Mouse (Mus musculus) layer of hippocampus, adult 11-12 months (tissue): ENCODE measurements around the gene Amer2.

Source experiments
- DNase-seq: peaks from one replicate; pipeline ENCODE4 v3.0.0; 2022; ENCODE audit warnings: low spot score

Amer2 gene

GRCm38 (mm10) chr14:60386591-60387501, 13.8 kb downstream of the Amer2 start:
- DNase-seq, result no peak

- DNase-seq, result no peak
Observed at GRCm38 (mm10) chr14:60388332-60388731, 15.3 kb downstream of the Amer2 start.

GRCm38 (mm10) chr14:60392202-60392601, 19.1 kb downstream of the Amer2 start:
- DNase-seq, result no peak

- DNase-seq, result no peak
Observed at GRCm38 (mm10) chr14:60397321-60397720, 24.3 kb downstream of the Amer2 start.

- no peak for DNase-seq
Observed at GRCm38 (mm10) chr14:60398861-60399260, 25.8 kb downstream of the Amer2 start.

- no peak for DNase-seq
Observed at GRCm38 (mm10) chr14:60403228-60403627, 30.2 kb downstream of the Amer2 start.

- no peak for DNase-seq
Observed at GRCm38 (mm10) chr14:60405829-60406228, 32.8 kb downstream of the Amer2 start.

- no peak for DNase-seq
Observed at GRCm38 (mm10) chr14:60406543-60406942, 33.5 kb downstream of the Amer2 start.

- DNase-seq, result no peak
Observed at GRCm38 (mm10) chr14:60407319-60407718, 34.3 kb downstream of the Amer2 start.

GRCm38 (mm10) chr14:60409702-60410491, 36.8 kb downstream of the Amer2 start:
- no peak for DNase-seq

- DNase-seq, result no peak
Observed at GRCm38 (mm10) chr14:60411229-60411628, 38.2 kb downstream of the Amer2 start.

GRCm38 (mm10) chr14:60414691-60415090, 41.6 kb downstream of the Amer2 start:
- peak; percentile 83 for DNase-seq

- DNase-seq, result no peak
Observed at GRCm38 (mm10) chr14:60417924-60418323, 44.9 kb downstream of the Amer2 start.

GRCm38 (mm10) chr14:60422920-60423319, 49.9 kb downstream of the Amer2 start:
- DNase-seq, result no peak

- no peak for DNase-seq
Observed at GRCm38 (mm10) chr14:60424174-60424573, 51.1 kb downstream of the Amer2 start.

- no peak for DNase-seq
Observed at GRCm38 (mm10) chr14:60425553-60425952, 52.5 kb downstream of the Amer2 start.

GRCm38 (mm10) chr14:60427896-60428295, 54.8 kb downstream of the Amer2 start:
- DNase-seq, result no peak

GRCm38 (mm10) chr14:60429513-60429912, 56.5 kb downstream of the Amer2 start:
- no peak for DNase-seq

- no peak for DNase-seq
Observed at GRCm38 (mm10) chr14:60431515-60431914, 58.5 kb downstream of the Amer2 start.

- no peak for DNase-seq
Observed at GRCm38 (mm10) chr14:60432136-60432535, 59.1 kb downstream of the Amer2 start.

GRCm38 (mm10) chr14:60435515-60435914, 62.5 kb downstream of the Amer2 start:
- DNase-seq, result no peak

GRCm38 (mm10) chr14:60436364-60436763, 63.3 kb downstream of the Amer2 start:
- no peak for DNase-seq
